Mouse (Mus musculus): ENCODE measurements around the gene Pak4. TPM values are rescaled to one million over a fixed set of nuclear protein-coding genes. Genes with fewer than 3 reads are reported as not detected.

Pak4 gene
- polyA plus RNA-seq, 1 experiment from 2014 or later: 36.1 TPM

DNA sequence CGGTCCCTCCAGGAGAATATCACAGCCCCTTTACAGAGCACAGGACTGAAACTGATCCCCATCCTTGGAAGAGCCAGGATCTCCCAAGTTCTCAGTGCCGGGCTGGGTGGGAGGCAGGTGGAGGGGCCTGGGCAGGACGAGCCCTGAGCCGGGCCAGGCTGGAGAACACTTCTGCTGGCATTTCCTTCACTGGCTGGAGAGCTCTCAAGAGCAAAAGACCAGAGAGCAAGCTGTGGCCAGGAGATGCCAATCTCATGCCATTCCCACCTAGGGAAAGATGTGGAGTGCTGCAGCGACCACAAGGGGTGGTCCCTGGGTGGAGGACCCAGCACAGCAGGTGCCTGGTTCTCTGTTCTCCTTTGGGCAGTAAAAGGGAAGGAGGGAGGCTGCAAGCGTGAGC, 13.0 kb downstream of the Pak4 start:
- H3K27me3 ChIP-seq: no peaks in the 10 kb centered on the region
- H3K9ac ChIP-seq: no peak overlapping the region
- H3K4me1 ChIP-seq: peaks cover 29% of the 10 kb centered on the region
- no peaks in the 10 kb centered on the region for H3K36me3 ChIP-seq (ENCODE audit: poor library complexity, severe bottlenecking)
- WGBS: 77% methylated on average over 6 of the region's 6 CpGs
- H3K4me2 ChIP-seq: no peak overlapping the region
- no peaks in the 10 kb centered on the region for H3K9me3 ChIP-seq (replicated peaks)
- no peak overlapping the region; the same call in 1 of the 2 replicates for H3K27ac ChIP-seq
- no peak for ATAC-seq
- no peak overlapping the region for H3K4me3 ChIP-seq

DNA sequence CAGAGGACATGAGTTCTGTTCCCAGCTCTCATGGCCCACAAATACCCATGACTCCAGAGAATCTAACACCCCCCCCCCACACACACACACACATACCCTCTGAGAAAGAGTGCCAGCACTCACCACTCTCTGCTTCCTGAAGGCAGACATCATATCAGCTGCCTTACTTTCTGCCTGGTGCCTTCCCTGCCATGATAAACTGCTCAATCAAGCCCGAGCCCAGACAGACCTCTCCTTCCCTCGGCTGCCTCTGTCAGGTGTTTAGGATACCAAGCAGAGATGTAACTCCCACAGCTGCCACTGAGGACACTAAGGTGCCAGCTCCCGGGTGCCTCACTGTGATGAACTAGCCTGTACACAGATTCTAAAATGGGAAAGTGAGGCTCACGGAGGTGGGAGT, 13.5 kb downstream of the Pak4 start:
- Histone ChIP-seq H3K36me3 (ENCODE audit: poor library complexity, severe bottlenecking) (no peaks in the 10 kb centered on the region), H3K4me3 (no peak overlapping the region), H3K9ac (no peak overlapping the region), H3K27ac (peak overlapping the region; percentile 11; the same call in 1 of the 2 replicates), H3K4me2 (no peak overlapping the region), H3K9me3 (replicated peaks) (no peaks in the 10 kb centered on the region), H3K4me1 (peaks cover 35% of the 10 kb centered on the region), H3K27me3 (no peaks in the 10 kb centered on the region)
- no peak for ATAC-seq
- WGBS: 82% methylated on average over 4 of the region's 4 CpGs

DNA sequence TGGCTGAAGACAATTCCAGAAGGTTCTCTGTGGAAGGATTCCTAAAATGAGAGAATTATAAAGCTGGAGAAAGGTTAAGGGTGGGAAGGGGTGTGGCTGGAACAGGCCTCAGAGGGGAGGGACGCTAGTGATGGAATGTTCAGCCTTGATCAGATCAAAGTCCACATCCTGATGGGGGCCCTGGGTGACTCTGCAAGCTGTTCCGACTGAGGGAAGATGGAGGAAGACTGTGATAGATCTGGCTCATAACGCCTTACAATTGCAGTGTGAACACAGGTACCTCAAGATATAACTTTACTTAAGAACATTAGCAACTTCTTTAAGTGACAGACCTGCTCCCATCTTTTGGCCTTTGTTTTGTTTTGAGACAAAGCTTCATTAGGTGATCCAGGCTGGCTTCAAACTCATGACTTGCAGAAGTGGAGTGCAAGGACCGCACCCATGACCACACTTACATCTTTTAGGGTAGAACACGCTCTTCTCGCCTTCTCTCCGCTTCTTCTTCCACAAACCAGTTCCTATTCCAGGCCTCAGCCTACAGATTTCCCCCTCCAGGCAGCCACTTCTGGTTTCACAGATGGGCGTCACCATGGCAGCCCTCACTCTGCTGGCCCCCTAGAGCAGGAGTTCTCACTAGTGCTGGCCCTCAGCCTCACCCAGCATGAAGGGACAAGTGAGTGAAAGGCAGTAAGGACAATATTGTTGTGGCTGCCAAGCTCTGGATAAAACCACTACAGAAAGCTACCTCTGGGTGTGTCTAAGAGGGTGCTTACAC, 14.2 kb downstream of the Pak4 start:
- Histone ChIP-seq H3K4me2 (no peak overlapping the region), H3K36me3 (ENCODE audit: poor library complexity, severe bottlenecking) (no peaks in the 10 kb centered on the region), H3K9ac (no peak overlapping the region), H3K27me3 (no peaks in the 10 kb centered on the region), H3K27ac (0 out of 2 replicates have a peak overlapping the region, but pooled peaks have one; percentile 11), H3K4me3 (no peak overlapping the region), H3K9me3 (replicated peaks) (no peaks in the 10 kb centered on the region), H3K4me1 (peaks cover 39% of the 10 kb centered on the region)
- ATAC-seq: no peak
- 87% methylated on average over 8 of the region's 8 CpGs for WGBS

DNA sequence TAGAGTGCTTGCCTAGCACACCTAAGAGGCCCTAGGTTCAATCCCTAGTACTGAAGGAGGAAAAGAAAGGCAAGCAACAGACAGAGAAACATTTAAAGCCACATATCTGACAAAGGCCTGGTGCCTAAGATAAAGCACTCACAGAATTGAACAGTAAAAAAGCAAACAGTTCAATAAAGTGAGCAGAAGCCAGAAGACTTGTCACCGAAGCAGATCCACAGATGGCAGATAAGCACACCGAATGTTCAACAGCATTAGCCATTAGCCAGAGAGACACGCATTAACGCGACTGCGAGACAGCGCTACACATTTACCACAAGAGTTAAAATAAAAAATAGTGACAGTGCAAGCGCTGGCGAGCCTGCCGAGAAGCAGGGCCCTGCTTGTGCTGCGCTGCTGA, 15.1 kb downstream of the Pak4 start:
- peaks cover 35% of the 10 kb centered on the region for H3K4me1 ChIP-seq
- H3K4me3 ChIP-seq: no peak overlapping the region
- no peak for ATAC-seq
- 78% methylated on average over 11 of the region's 11 CpGs for WGBS
- no peak overlapping the region for H3K9ac ChIP-seq
- H3K9me3 ChIP-seq (replicated peaks): no peaks in the 10 kb centered on the region
- H3K27ac ChIP-seq: peak overlapping the region; percentile 17; the same call in 1 of the 2 replicates
- no peaks in the 10 kb centered on the region for H3K27me3 ChIP-seq
- no peaks in the 10 kb centered on the region for H3K36me3 ChIP-seq (ENCODE audit: poor library complexity, severe bottlenecking)
- H3K4me2 ChIP-seq: no peak overlapping the region

DNA sequence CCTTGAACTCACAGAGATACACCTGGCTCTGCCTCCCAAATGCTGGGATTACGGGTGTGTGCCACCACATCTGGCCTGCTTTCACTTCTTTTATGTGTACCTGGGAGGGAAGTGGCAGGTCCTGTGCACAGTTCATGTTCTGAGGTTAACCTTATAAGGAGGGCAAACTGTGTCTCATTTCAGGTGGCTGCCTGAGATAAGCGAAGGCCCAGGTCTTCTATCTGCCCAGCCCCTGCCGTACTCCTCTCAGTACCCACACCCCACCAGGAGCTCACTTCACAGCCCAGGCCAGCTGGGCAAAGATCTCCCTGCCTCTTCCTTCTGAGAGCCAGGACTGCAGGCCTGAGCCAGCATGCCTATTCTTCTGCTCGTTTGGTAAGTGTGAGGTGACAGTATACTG, 16.3 kb downstream of the Pak4 start:
- H3K4me1 ChIP-seq: peaks cover 28% of the 10 kb centered on the region
- no peak for ATAC-seq
- no peak overlapping the region for H3K9ac ChIP-seq
- 82% methylated on average over 4 of the region's 4 CpGs for WGBS
- no peaks in the 10 kb centered on the region for H3K36me3 ChIP-seq (ENCODE audit: poor library complexity, severe bottlenecking)
- H3K4me3 ChIP-seq: no peak overlapping the region
- no peak overlapping the region for H3K4me2 ChIP-seq
- H3K27me3 ChIP-seq: no peaks in the 10 kb centered on the region
- H3K27ac ChIP-seq: no peak overlapping the region
- H3K9me3 ChIP-seq (replicated peaks): no peaks in the 10 kb centered on the region

DNA sequence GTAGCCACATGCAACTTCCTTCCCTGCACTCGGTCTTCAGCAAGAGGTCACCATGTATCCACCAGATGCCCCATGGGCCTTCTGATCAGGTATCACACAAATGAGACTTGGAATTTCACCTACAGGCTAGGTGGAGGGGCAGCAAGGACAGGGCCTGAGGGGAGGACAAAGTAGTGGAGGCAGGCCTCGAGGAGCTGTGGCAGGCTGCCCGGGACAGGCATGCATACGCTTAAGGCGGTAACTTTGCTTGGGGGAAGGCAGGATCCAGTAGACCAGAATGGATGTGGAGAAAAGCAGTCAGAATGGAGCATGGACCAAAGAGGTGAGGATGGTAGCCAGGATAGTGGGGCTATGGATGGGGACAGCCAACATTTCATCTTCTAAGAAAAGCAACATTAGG, 18.2 kb downstream of the Pak4 start:
- no peaks in the 10 kb centered on the region for H3K27me3 ChIP-seq
- no peak overlapping the region for H3K9ac ChIP-seq
- no peak for ATAC-seq
- no peaks in the 10 kb centered on the region for H3K9me3 ChIP-seq (replicated peaks)
- 77% methylated on average over 5 of the region's 5 CpGs for WGBS
- H3K4me3 ChIP-seq: no peak overlapping the region
- no peak overlapping the region for H3K27ac ChIP-seq
- H3K4me1 ChIP-seq: peaks cover 23% of the 10 kb centered on the region
- H3K4me2 ChIP-seq: no peak overlapping the region
- H3K36me3 ChIP-seq (ENCODE audit: poor library complexity, severe bottlenecking): no peaks in the 10 kb centered on the region

DNA sequence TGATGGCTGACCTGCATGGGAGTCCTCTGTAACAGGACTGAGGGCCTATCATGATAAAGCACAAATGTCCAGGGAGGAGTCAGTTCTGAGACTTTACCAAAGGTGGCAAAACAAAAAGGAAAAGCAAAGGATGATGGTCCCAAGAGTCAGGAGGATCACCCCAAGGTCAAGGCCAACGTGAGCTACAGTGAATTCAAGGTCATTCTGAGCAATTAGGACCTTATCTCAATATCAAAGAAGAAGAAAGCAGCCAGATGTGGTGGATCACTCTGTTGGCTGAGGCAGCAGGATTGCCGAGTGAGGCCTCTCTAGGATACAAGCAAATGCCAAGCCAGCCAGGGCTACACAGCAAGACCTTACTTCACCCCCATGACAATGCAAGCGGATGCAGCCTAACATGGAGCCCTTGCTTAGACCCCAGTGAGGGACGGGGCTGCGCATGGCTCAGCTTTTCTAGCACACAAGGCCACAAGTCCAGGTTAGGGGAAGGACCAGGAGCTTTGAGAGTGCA, 19.4 kb downstream of the Pak4 start:
- Histone ChIP-seq H3K4me3 (no peak overlapping the region), H3K9me3 (replicated peaks) (no peaks in the 10 kb centered on the region), H3K27ac (no peak overlapping the region), H3K36me3 (ENCODE audit: poor library complexity, severe bottlenecking) (no peaks in the 10 kb centered on the region), H3K4me1 (peaks cover 17% of the 10 kb centered on the region), H3K4me2 (no peak overlapping the region), H3K27me3 (no peaks in the 10 kb centered on the region), H3K9ac (no peak overlapping the region)
- ATAC-seq: no peak
- WGBS: 82% methylated on average over 5 of the region's 5 CpGs

DNA sequence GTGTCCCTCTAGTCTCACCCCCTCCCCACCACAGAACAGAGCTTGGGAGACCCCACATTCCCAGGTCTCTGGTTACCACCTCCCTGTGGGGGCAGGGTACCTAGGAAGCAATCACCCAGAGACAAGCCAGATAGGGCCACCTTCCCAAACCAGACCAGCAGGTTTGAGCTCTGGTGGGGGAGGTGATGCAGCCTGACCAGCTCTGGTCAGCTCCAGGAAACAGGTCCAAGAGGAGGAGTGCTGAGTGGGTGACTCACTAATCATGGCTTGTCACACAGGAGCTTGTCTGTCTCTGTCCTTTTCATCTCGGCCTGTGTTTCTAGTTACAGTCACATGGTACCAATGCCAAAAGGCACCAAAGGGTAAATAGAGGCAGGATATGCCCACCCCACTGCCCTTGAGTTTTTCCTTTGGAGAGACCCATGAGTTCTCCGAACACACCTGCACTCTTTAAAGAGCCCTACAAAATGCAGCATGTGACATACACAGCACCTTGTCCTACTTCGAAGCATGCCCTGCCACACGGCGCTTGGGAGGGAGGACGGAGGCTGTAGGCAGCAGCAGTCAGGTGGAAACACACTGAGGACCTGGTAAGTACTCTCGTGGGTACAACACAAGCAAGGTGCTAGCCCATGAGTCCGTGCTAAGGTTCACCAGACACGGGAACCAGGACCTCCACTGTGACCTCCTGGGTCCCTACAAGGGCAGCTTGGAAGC, 20.0 kb downstream of the Pak4 start:
- H3K36me3 ChIP-seq (ENCODE audit: poor library complexity, severe bottlenecking): no peaks in the 10 kb centered on the region
- H3K9ac ChIP-seq: peak overlapping the region; percentile 27; the same call in 1 of the 2 replicates
- no peak overlapping the region for H3K4me2 ChIP-seq
- peaks cover 17% of the 10 kb centered on the region for H3K4me1 ChIP-seq
- no peak overlapping the region for H3K4me3 ChIP-seq
- H3K9me3 ChIP-seq (replicated peaks): no peaks in the 10 kb centered on the region
- 90% methylated on average over 9 of the region's 9 CpGs for WGBS
- H3K27me3 ChIP-seq: no peaks in the 10 kb centered on the region
- H3K27ac ChIP-seq: no peak overlapping the region
- ATAC-seq: no peak

DNA sequence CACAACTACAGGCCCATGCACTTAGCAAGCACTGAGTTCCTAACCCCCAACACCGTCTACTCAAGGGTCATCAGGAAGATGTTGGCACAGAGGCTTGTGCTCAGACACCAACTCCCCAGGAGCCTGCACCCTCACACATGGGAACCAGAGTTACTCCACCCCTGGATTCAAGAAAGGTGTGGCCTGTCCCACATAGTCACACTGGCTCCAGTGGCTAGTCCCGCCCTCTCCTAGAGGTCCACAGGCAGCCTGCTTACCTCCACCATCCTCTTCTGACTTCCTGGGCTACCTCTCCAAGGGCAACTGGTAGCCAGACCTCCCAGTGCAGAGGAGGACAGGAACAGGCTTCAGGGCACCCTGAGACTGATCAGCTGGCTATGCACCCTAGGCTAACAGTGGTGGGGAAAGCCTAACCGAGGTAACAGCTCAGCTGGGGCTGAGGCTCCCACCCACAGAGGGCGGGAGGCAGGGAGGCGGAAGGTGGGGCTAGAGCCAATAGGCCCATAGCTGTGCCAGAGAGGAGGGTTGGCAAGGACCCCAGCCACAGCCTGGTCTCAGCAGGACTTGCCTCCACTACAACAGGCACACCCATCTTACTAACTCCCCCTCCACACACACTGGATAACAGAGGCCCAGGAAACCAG, 21.6 kb downstream of the Pak4 start:
- H3K9ac ChIP-seq: 0 out of 2 replicates have a peak overlapping the region, but pooled peaks have one; percentile 27
- H3K4me3 ChIP-seq: no peak overlapping the region
- no peak overlapping the region for H3K27ac ChIP-seq
- H3K27me3 ChIP-seq: no peaks in the 10 kb centered on the region
- H3K4me1 ChIP-seq: peaks cover 27% of the 10 kb centered on the region
- no peaks in the 10 kb centered on the region for H3K9me3 ChIP-seq (replicated peaks)
- ATAC-seq: peak; percentile 59; the same call in 1 of the 2 replicates
- 77% methylated on average over 5 of the region's 5 CpGs for WGBS
- H3K36me3 ChIP-seq (ENCODE audit: poor library complexity, severe bottlenecking): no peaks in the 10 kb centered on the region
- H3K4me2 ChIP-seq: no peak overlapping the region

DNA sequence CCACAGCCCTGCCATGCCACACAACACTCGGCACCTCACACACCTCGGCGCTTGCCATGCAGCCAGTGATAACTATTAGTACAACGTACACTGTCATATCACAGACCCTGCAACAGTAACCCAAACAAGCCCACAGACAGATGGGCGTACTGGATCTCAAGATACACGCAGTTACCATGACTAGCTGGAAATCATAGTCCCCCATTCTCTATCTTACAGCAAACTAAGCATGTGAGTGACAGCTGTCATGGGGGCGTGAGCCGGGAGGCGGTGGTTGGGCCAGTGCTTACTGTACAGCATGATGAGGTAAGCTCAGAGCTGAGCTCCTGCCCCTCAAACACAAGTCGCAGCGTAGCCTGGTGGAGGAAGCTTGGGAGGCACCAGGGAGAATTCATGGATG, 22.4 kb downstream of the Pak4 start:
- 94% methylated on average over 11 of the region's 11 CpGs for WGBS
- Histone ChIP-seq H3K27ac (no peak overlapping the region), H3K27me3 (no peaks in the 10 kb centered on the region), H3K9ac (no peak overlapping the region), H3K4me1 (peaks cover 35% of the 10 kb centered on the region), H3K4me3 (no peak overlapping the region), H3K9me3 (replicated peaks) (no peaks in the 10 kb centered on the region), H3K4me2 (no peak overlapping the region), H3K36me3 (ENCODE audit: poor library complexity, severe bottlenecking) (no peaks in the 10 kb centered on the region)
- ATAC-seq: no peak

DNA sequence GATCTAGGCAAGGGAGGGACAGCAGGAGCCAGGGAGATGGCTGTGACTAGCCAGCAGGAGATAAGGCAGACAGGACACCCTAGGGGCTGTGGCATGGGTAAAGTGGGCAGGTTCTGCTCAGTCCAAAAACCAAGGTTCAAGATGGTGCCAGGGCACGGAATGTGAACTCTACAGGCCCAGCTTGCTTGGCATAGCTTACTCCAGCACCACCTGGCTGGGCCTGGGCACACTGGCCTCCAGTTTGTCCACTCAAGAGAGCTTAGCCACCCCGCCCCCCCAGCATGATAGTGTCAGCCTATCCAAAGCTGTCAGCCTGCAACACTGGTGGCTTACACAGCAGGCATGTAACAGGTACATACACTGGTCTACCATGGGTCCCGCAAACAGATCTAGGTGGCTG, 24.7 kb downstream of the Pak4 start:
- no peak overlapping the region for H3K9ac ChIP-seq
- no peak overlapping the region for H3K4me2 ChIP-seq
- H3K4me1 ChIP-seq: peaks cover 32% of the 10 kb centered on the region
- ATAC-seq: no peak
- H3K9me3 ChIP-seq (replicated peaks): no peaks in the 10 kb centered on the region
- peaks cover 10% of the 10 kb centered on the region for H3K36me3 ChIP-seq (ENCODE audit: poor library complexity, severe bottlenecking)
- H3K4me3 ChIP-seq: no peak overlapping the region
- WGBS: 93% methylated on average over 3 of the region's 3 CpGs
- H3K27ac ChIP-seq: no peak overlapping the region
- no peaks in the 10 kb centered on the region for H3K27me3 ChIP-seq

DNA sequence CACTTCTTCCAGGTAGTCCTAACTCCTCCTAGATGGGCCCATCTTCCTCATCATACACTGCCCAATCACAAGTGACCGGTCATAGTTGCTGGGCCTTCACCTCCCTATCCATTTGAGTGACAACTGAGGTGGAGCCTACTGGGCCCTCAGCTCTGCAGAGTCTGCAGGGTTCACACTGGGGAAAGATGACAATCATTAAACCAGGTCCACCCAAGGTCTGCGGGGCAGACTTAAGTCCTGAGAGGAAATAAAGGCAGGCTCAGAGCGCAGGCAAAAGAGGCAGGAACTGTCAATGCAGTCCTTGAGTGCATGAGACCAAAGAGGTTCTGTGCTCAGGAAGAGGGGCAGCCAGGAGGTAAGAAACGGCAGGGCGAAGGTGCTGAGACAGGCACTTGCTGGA, 25.3 kb downstream of the Pak4 start:
- no peaks in the 10 kb centered on the region for H3K27me3 ChIP-seq
- H3K4me1 ChIP-seq: peaks cover 32% of the 10 kb centered on the region
- H3K9ac ChIP-seq: no peak overlapping the region
- no peak overlapping the region for H3K4me3 ChIP-seq
- peaks cover 16% of the 10 kb centered on the region for H3K36me3 ChIP-seq (ENCODE audit: poor library complexity, severe bottlenecking)
- H3K4me2 ChIP-seq: no peak overlapping the region
- no peak for ATAC-seq
- 92% methylated on average over 5 of the region's 5 CpGs for WGBS
- H3K27ac ChIP-seq: no peak overlapping the region
- no peaks in the 10 kb centered on the region for H3K9me3 ChIP-seq (replicated peaks)

Measured in forebrain, embryonic 13.5 days (tissue).